7 mouse cellular contexts compared by ENCODE assay signal in genomic region chr5:140798158-140798557, GRCm38 (mm10). TPM values are rescaled to one million over a fixed set of nuclear protein-coding genes. Genes with fewer than 3 reads are reported as not detected.
DNase-seq lines count a peak whose midpoint lies in the region.

No protein-coding gene starts in this region.

- peak overlapping the region; percentile 73 for H3K27ac ChIP-seq in heart, embryonic 10.5 days

- H3K27me3 ChIP-seq in heart, embryonic 10.5 days (ENCODE audit: insufficient read depth, poor library complexity, severe bottlenecking) = no peaks in the 10 kb centered on the region

- H3K36me3 ChIP-seq in heart, embryonic 10.5 days = no peaks in the 10 kb centered on the region

- 0 out of 2 replicates have a peak overlapping the region, but pooled peaks have one; percentile 13 for H3K4me3 ChIP-seq in heart, embryonic 10.5 days

- peak; percentile 27 for DNase-seq in MN1 (ENCODE audit: low spot score)
- DNase-seq in adrenal gland, postnatal 14 days = peak; percentile 79
- DNase-seq in heart, embryonic 10.5 days (ENCODE audit: low spot score) = no peak
- peak; percentile 31 to 69 for DNase-seq in kidney, postnatal 25 days
- DNase-seq in cerebellum, adult 8-10 months = no peak
- DNase-seq in right cerebral cortex, postnatal 14 days = no peak
- DNase-seq in c-Kit-positive CD71-positive TER-119-positive erythroid progenitor cells, embryonic 14.5 days (ENCODE audit: low spot score) = no peak

- peaks cover 70% of the 10 kb centered on the region for H3K4me1 ChIP-seq in heart, embryonic 10.5 days

- 50% methylated on average over 7 of the region's 7 CpGs for WGBS in heart, embryonic 10.5 days

- H3K9me3 ChIP-seq in heart, embryonic 10.5 days = no peaks in the 10 kb centered on the region

RNA-seq across cellular contexts. Expression of gene Gna12, which starts 32.1 kb away (rescaled TPM):
- 114 and 117 TPM in 2 replicates for total RNA-seq in adrenal gland, postnatal 14 days (2021)
- 12.5 and 17.6 TPM in 2 replicates for polyA plus RNA-seq in heart, embryonic 10.5 days (2016; fragmentation: Nextera tagmentation; extraction: Ambion mirVana)

Comparison
In these comparisons a context has a peak if more than half of its experiments do, and no peak if none do; other contexts are left out.
1. DNase-seq: peak in MN1 (single experiment), adrenal gland, postnatal 14 days (single experiment) and kidney, postnatal 25 days (2 of 2); none in heart, embryonic 10.5 days (single experiment), cerebellum, adult 8-10 months (single experiment), right cerebral cortex, postnatal 14 days (single experiment) and c-Kit-positive CD71-positive TER-119-positive erythroid progenitor cells, embryonic 14.5 days (single experiment).